8 mouse cellular contexts compared by ENCODE assay signal in the genomic region with DNA sequence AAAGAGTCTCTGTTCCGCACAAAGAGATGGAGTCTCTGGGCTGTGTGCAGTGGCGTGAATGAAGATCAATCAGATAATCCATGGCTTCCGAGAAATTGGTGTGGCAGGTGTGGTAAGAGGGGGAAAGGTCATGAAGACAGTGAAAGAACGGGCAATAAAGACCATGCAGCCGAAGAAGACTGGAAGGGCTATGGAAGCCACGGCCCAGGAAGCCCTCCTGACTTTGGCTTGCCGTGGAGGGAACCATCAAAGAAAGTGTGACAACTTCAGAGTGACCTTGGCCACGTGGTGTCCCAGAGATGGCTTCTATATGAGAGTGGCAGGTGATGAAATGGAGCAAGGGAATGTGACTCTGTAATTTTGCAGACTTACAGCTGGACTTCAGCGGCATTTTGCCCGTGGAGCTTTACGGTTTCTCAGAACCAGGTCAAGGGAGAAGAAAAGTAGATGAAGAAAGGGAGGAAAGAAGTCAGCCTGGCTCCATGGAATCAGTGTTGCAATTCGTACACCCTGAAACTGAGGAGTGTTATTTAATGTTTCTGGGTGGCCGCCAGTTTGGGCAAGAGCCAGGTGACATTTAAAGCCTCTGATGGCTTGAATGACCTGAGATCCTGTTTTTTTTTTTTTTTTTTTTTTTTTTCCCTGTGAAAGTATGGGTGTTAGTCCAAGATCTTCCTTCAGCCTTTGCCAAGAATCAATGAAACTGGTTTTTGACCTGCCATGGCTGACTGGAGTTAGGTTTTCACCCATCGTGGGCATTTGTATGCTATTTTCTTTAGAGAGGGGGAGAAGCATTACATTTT.
DNase-seq lines count a peak whose midpoint lies in the region; ATAC-seq lines count a peak whose summit lies in the region.

No protein-coding gene starts in this region.

- H3K36me3 ChIP-seq in limb, embryonic 10.5 days: no peaks in the 10 kb centered on the region

- H3K4me1 ChIP-seq in limb, embryonic 10.5 days: peaks cover 14% of the 10 kb centered on the region; the same call in 1 of the 2 replicates

- no peak overlapping the region for H3K27ac ChIP-seq in limb, embryonic 10.5 days

- no peak for ATAC-seq in inflammation-experienced regulatory T-cells, adult 6 months
- no peak for ATAC-seq in cerebellum, adult (ENCODE audit: insufficient number of reproducible peaks, low FRiP score, low TSS enrichment)

- no peaks in the 10 kb centered on the region for H3K9me3 ChIP-seq in limb, embryonic 10.5 days (replicated peaks)

- H3K27me3 ChIP-seq in limb, embryonic 10.5 days (ENCODE audit: low read depth, poor library complexity, severe bottlenecking): 0 out of 2 replicates have a peak, but pooled peaks cover 3% of the 10 kb centered on the region

- WGBS in limb, embryonic 10.5 days: 62% methylated on average over 14 of the region's 14 CpGs

- peak; percentile 45 for DNase-seq in ovary, postnatal 14 days (ENCODE audit: low spot score)
- DNase-seq in ovary, postnatal 10 days (ENCODE audit: low spot score): no peak
- peak; percentile 25 to 59 for DNase-seq in heart, adult 9 months (ENCODE audit: low spot score in 2 of 2)
- peak; percentile 59 to 68 for DNase-seq in kidney, postnatal 4 days
- no peak for DNase-seq in left cerebral cortex, adult 11 months (ENCODE audit: low spot score)
- DNase-seq in limb, embryonic 10.5 days (ENCODE audit: low spot score): no peak

- H3K4me3 ChIP-seq in limb, embryonic 10.5 days: no peak overlapping the region

Comparison
In these comparisons a context has a peak if more than half of its experiments do, and no peak if none do; other contexts are left out.
1. DNase-seq: peak in ovary, postnatal 14 days (single experiment), heart, adult 9 months (2 of 2) and kidney, postnatal 4 days (2 of 2); none in ovary, postnatal 10 days (single experiment), left cerebral cortex, adult 11 months (single experiment) and limb, embryonic 10.5 days (single experiment).